Mouse (Mus musculus) ovary, adult 18-20 months (tissue): ENCODE data around the gene Ugt2b36.
"Not testable (repeated sequence)": the region's sequence is repeated elsewhere in the genome, so short reads cannot be mapped to it uniquely, and the experiment has no call there.

Experiments used
- DNase-seq: peaks from one replicate; pipeline ENCODE4 v3.0.0; 2022; ENCODE audit warnings: low spot score, mixed read lengths

Gene Ugt2b36

GRCm38 (mm10) chr5:87092346-87093027 lies at the start of gene Ugt2b36:
Gene Ugt2b36, minus strand, starts transcription at chr5:87092555.
- no peak for DNase-seq

GRCm38 (mm10) chr5:87140196-87140595 lies 47.8 kb upstream of the Ugt2b36 start, which contains the start of gene Ugt2b5:
Gene Ugt2b5, minus strand, starts transcription at chr5:87140318.
- DNase-seq: not testable (repeated sequence)

GRCm38 (mm10) chr5:87103697-87104096 lies 11.3 kb upstream of the Ugt2b36 start:
- DNase-seq: not testable (repeated sequence)

- no peak for DNase-seq
Measured at GRCm38 (mm10) chr5:87091111-87091510, 1.2 kb downstream of the Ugt2b36 start.

- DNase-seq: no peak
Measured at GRCm38 (mm10) chr5:87089264-87089663, 3.1 kb downstream of the Ugt2b36 start.

GRCm38 (mm10) chr5:87086269-87086668 lies 6.1 kb downstream of the Ugt2b36 start:
- no peak for DNase-seq

GRCm38 (mm10) chr5:87030624-87031023 lies 61.7 kb downstream of the Ugt2b36 start:
- no peak for DNase-seq

GRCm38 (mm10) chr5:87027359-87027758 lies 65.0 kb downstream of the Ugt2b36 start:
- DNase-seq: no peak
